Mouse (Mus musculus) midbrain, embryonic 14.5 days (tissue): ENCODE measurements around the gene Tap1. TPM values are rescaled to one million over a fixed set of nuclear protein-coding genes. Genes with fewer than 3 reads are reported as not detected.
"Not testable (repeated sequence)": the region's sequence is repeated elsewhere in the genome, so short reads cannot be mapped to it uniquely, and the experiment has no call there.

ENCODE experiments used
- ATAC-seq: fragments of 200-750 bp; cut with Nextera tagmentation; 2 replicates; pipeline ENCODE4 v1.8.0; 2017; ENCODE audit warnings: moderate number of reproducible peaks, moderate library complexity; ENCODE audit not compliant: low FRiP score, low TSS enrichment
- DNase-seq: peaks from one replicate; pipeline ENCODE4 v3.0.0-alpha.2; 2015
- H3K27ac ChIP-seq: fragments of 300-500 bp; sonication (generic); replicated peaks from 2 replicates; pipeline ENCODE4 v1.5.1; 2014; ENCODE audit warnings: mild to moderate bottlenecking, low read depth, low read length, moderate library complexity
- H3K27me3 ChIP-seq: fragments of 300-500 bp; sonication (generic); 2 replicates; pipeline ENCODE4 v1.6.1; 2014; ENCODE audit warnings: low read length, control low read depth, mixed read lengths; ENCODE audit not compliant: control insufficient read depth, insufficient read depth
- H3K36me3 ChIP-seq: fragments of 300-500 bp; sonication (generic); 2 replicates; pipeline ENCODE4 v1.6.1; 2014; ENCODE audit warnings: low read length, control low read depth; ENCODE audit not compliant: control insufficient read depth, insufficient read depth
- H3K4me1 ChIP-seq: fragments of 300-500 bp; sonication (generic); 2 replicates; pipeline ENCODE4 v1.6.1; 2014; ENCODE audit warnings: mild to moderate bottlenecking, antibody characterized with exemption, low read length, control low read depth; ENCODE audit not compliant: control insufficient read depth, insufficient read depth
- H3K4me2 ChIP-seq: fragments of 300-500 bp; sonication (generic); 2 replicates; pipeline ENCODE4 v1.6.1; 2014; ENCODE audit warnings: mild to moderate bottlenecking, low read length, moderate library complexity
- H3K4me3 ChIP-seq: fragments of 300-500 bp; sonication (generic); replicated peaks from 2 replicates; pipeline ENCODE4 v1.5.1; 2014; ENCODE audit warnings: low read depth, low read length
- H3K9ac ChIP-seq: fragments of 300-500 bp; sonication (generic); replicated peaks from 2 replicates; pipeline ENCODE4 v1.6.1; 2014; ENCODE audit warnings: mild to moderate bottlenecking, low read length, moderate library complexity
- H3K9me3 ChIP-seq: fragments of 300-500 bp; sonication (generic); 2 replicates; pipeline ENCODE4 v1.6.1; 2016; ENCODE audit warnings: low read length, control low read depth, mixed read lengths; ENCODE audit not compliant: control insufficient read depth
- WGBS: fragments of 180-500 bp; shearing (Covaris S2); extraction: QIAGEN DNeasy Blood & Tissue Kit; methylation state at CpG from one replicate; pipeline ENCODE4 v1.1.7; 2014; 5-methylcytosine and 5-hydroxymethylcytosine counted together
- polyA plus RNA-seq: library from polyadenylated mRNA; unstranded; fragments of >200 nt; fragmentation: Nextera tagmentation; extraction: Ambion mirVana; gene quantifications from 2 replicates; pipeline ENCODE4 v1.2.1, GENCODE M21; 2014

Tap1 gene
- polyA plus RNA-seq, 1 experiment from 2014 or later, result 2.9 TPM

GRCm38 (mm10) chr17:34220401-34220800 is 33.0 kb downstream of the Tap1 start:
- H3K4me1 ChIP-seq, H3K27me3 ChIP-seq, ATAC-seq, DNase-seq, H3K27ac ChIP-seq, H3K9me3 ChIP-seq, H3K4me3 ChIP-seq, H3K9ac ChIP-seq, H3K36me3 ChIP-seq, H3K4me2 ChIP-seq: not testable (repeated sequence)
- 93% methylated on average over 5 of the region's 16 CpGs for WGBS

DNA sequence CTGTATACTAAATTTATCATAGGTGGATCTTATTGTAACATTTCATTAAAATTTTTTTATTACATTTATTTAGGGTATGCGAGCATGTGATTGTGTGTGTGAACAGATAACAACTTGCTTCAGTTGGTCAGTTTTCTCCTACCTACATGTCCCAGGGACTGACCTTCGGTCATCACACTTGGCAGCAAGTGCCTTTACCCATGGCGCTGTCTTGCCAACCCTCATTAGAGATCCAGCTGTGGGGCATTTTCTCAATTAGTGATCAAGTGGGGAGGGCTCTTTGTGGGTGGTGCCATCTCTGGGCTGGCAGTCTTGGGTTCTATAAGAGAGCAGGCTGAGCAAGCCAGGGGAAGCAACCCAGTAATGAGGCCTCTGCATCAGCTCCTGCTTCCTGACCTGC is 37.5 kb downstream of the Tap1 start:
- 92% methylated on average over 3 of the region's 3 CpGs for WGBS
- H3K4me2 ChIP-seq, result no peak overlapping the region
- H3K9ac ChIP-seq, result no peak overlapping the region
- no peak overlapping the region for H3K27ac ChIP-seq
- ATAC-seq (no peak), DNase-seq (no peak)
- H3K27me3 ChIP-seq, result no peaks in the 10 kb centered on the region
- H3K4me3 ChIP-seq, result no peak overlapping the region
- H3K9me3 ChIP-seq, result 0 out of 2 replicates have a peak, but pooled peaks cover 4% of the 10 kb centered on the region
- H3K36me3 ChIP-seq, result no peaks in the 10 kb centered on the region
- no peaks in the 10 kb centered on the region for H3K4me1 ChIP-seq

DNA sequence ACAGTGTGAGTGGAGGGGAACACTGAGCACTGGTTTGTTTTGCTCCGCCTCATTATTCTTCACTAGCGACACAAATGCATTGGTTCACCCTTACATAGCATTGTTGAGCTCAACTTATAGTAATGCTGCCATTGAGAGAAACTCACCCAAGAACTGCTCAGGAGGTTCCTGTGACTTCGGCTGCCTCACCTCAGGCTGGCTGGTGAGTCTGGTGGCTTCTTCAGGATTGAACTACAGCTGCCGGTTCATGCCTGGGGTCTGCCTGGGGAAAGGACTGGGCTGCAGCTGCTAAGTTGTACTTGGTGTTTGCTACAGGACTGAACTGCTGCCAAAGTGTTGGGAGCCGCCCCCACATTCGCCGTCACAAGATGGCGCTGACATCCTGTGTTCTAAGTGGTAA is 38.1 kb downstream of the Tap1 start:
- Histone ChIP-seq H3K27ac (no peak overlapping the region), H3K9me3 (0 out of 2 replicates have a peak, but pooled peaks cover 4% of the 10 kb centered on the region), H3K4me3 (no peak overlapping the region), H3K4me1 (no peaks in the 10 kb centered on the region), H3K36me3 (no peaks in the 10 kb centered on the region), H3K27me3 (no peaks in the 10 kb centered on the region), H3K9ac (no peak overlapping the region), H3K4me2 (no peak overlapping the region)
- ATAC-seq (no peak), DNase-seq (no peak)
- WGBS, result 97% methylated on average over 8 of the region's 8 CpGs

GRCm38 (mm10) chr17:34225911-34226310 is 38.6 kb downstream of the Tap1 start:
- H3K9ac ChIP-seq, ATAC-seq, H3K9me3 ChIP-seq, H3K4me1 ChIP-seq, H3K4me3 ChIP-seq, DNase-seq, H3K4me2 ChIP-seq, H3K27me3 ChIP-seq, H3K27ac ChIP-seq, H3K36me3 ChIP-seq: not testable (repeated sequence)
- 96% methylated on average over 13 of the region's 23 CpGs for WGBS

DNA sequence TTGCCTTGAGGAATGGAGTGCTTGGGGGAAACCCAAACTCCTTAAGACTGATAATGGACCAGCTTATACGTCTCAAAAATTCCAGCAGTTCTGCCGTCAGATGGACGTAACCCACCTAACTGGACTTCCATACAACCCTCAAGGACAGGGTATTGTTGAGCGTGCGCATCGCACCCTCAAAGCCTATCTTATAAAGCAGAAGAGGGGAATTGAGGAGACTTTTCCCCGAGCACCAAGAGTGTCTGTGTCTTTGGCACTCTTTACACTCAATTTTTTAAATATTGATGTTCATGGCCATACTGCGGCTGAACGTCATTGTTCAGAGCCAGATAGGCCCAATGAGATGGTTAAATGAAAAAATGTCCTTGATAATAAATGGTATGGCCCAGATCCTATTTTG is 43.6 kb downstream of the Tap1 start:
- not testable (repeated sequence) for DNase-seq, H3K27ac ChIP-seq, H3K9me3 ChIP-seq, H3K36me3 ChIP-seq, ATAC-seq, H3K9ac ChIP-seq, H3K4me3 ChIP-seq, H3K4me2 ChIP-seq, H3K4me1 ChIP-seq, H3K27me3 ChIP-seq
- 100% methylated on average over 6 of the region's 9 CpGs for WGBS

DNA sequence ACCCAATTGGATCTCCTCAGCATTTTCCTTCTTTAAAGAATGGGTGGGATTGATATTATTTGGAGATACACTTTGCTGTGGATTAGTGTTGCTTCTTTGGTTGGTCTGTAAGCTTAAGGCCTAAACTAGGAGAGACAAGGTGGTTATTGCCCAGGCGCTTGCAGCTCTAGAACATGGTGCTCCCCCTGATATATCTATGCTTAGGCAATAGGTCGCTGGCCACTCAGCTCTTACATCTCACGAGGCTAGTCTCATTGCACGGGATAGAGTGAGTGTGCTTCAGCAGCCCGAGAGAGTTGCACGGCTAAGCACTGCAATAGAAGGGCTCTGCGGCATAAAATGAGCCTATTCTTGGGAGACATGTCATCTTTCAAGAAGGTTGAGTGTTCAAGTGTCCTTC is 44.7 kb downstream of the Tap1 start:
- H3K9ac ChIP-seq, H3K36me3 ChIP-seq, H3K4me1 ChIP-seq, H3K4me2 ChIP-seq, H3K4me3 ChIP-seq, ATAC-seq, H3K27ac ChIP-seq, H3K27me3 ChIP-seq, DNase-seq, H3K9me3 ChIP-seq: not testable (repeated sequence)
- 90% methylated on average over 3 of the region's 7 CpGs for WGBS

DNA sequence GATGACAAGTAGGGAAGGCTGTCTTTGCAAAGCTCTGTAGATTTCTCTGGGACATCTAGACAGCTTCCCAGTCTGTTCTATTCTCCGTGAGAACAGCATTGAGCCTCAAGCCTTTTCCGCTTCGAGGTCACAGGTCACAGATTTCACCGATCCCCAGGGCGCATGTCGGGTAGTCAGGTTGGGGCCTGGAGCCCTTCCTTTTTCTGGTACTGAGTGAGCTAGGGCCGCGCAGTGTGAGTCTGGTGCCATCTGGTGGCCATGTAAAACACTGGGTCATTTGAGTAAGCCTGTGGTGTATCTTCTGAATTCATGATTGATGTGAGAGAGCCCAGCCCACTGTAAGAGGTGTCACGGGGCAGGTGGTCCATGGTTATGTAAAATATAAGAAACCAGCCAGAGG is 47.6 kb downstream of the Tap1 start:
- Histone ChIP-seq H3K9me3 (no peaks in the 10 kb centered on the region), H3K27me3 (no peaks in the 10 kb centered on the region), H3K27ac (no peak overlapping the region), H3K9ac (no peak overlapping the region), H3K4me3 (no peak overlapping the region), H3K4me2 (no peak overlapping the region), H3K4me1 (no peaks in the 10 kb centered on the region), H3K36me3 (no peaks in the 10 kb centered on the region)
- peak; percentile 79 for DNase-seq
- no peak for ATAC-seq
- WGBS, result 42% methylated on average over 9 of the region's 9 CpGs

DNA sequence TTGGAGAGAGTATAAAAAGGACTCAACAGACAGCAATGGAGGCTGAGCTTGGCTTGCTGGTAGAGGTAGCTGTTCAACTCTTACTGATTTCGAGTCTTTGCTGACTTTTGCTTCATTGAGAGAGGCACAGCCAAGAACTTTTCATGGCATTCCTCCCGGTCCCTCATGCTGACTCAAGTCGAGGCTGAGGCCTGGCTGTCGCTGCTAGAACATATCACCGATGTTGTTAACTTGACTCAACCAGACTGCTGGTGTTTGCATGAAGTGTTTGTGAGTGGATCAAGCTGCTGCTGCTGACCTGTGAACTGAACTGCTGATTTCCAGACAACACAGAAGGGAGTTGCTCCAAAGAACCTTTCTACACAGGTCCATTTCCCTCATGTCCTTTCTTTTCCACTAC is 49.3 kb downstream of the Tap1 start:
- no peaks in the 10 kb centered on the region for H3K27me3 ChIP-seq
- ATAC-seq, result no peak
- H3K9me3 ChIP-seq, result no peaks in the 10 kb centered on the region; the same call in 1 of the 2 replicates
- H3K4me3 ChIP-seq, result no peak overlapping the region
- no peaks in the 10 kb centered on the region for H3K36me3 ChIP-seq
- no peaks in the 10 kb centered on the region for H3K4me1 ChIP-seq
- H3K27ac ChIP-seq, result no peak overlapping the region
- no peak overlapping the region for H3K9ac ChIP-seq
- H3K4me2 ChIP-seq, result no peak overlapping the region
- no peak for DNase-seq
- 90% methylated on average over 5 of the region's 5 CpGs for WGBS

DNA sequence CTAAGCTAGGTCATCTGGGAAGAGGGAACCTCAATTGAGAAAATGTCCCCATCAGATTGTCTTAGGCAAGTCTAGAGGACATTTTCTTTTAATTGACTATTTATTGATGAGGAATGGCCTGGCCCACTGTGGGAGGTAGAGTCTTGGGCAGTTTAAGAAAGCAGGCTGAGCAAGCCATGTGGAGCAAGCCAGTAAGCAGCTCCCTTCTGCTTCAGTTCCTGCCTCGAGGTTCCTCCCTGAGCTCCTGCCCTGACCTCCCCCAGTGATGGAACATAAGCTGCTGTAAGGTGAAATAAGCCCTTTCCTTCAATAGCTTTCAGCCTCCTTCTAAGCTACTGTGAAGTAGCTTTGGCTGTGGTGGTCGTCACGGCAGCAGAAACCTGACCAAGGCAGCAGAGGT is 50.4 kb downstream of the Tap1 start:
- ATAC-seq, result no peak
- Histone ChIP-seq H3K4me2 (no peak overlapping the region), H3K9ac (no peak overlapping the region), H3K4me3 (no peak overlapping the region), H3K4me1 (no peaks in the 10 kb centered on the region), H3K27ac (no peak overlapping the region), H3K9me3 (peaks cover 3% of the 10 kb centered on the region; the same call in 1 of the 2 replicates), H3K36me3 (no peaks in the 10 kb centered on the region), H3K27me3 (no peaks in the 10 kb centered on the region)
- no peak for DNase-seq
- 80% methylated on average over 3 of the region's 3 CpGs for WGBS
